Mouse (Mus musculus) midbrain, embryonic 12.5 days (tissue): ENCODE results near the gene Sash3. TPM values are rescaled to one million over a fixed set of nuclear protein-coding genes. Genes with fewer than 3 reads are reported as not detected.

Experiments used
- ATAC-seq: fragments of 200-750 bp; cut with Nextera tagmentation; 2 replicates; pipeline ENCODE4 v1.8.0; 2017; ENCODE audit warnings: low read depth, moderate TSS enrichment, moderate library complexity; ENCODE audit not compliant: low FRiP score
- H3K27ac ChIP-seq: fragments of 300-500 bp; sonication (generic); replicated peaks from 2 replicates; pipeline ENCODE4 v1.5.1; 2016; ENCODE audit warnings: mild to moderate bottlenecking
- H3K27me3 ChIP-seq: fragments of 300-500 bp; sonication (generic); 2 replicates; pipeline ENCODE4 v1.6.1; 2016; ENCODE audit warnings: mild to moderate bottlenecking
- H3K36me3 ChIP-seq: fragments of 300-500 bp; sonication (generic); 2 replicates; pipeline ENCODE4 v1.6.1; 2016
- H3K4me1 ChIP-seq: fragments of 300-500 bp; sonication (generic); 2 replicates; pipeline ENCODE4 v1.6.1; 2016
- H3K4me2 ChIP-seq: fragments of 300-500 bp; sonication (generic); replicated peaks from 2 replicates; pipeline ENCODE4 v1.6.1; 2016; ENCODE audit warnings: mild to moderate bottlenecking, moderate library complexity
- H3K4me3 ChIP-seq: fragments of 300-500 bp; sonication (generic); 2 replicates; pipeline ENCODE4 v1.5.1; 2016; ENCODE audit warnings: mild to moderate bottlenecking
- H3K9ac ChIP-seq: fragments of 300-500 bp; sonication (generic); replicated peaks from 2 replicates; pipeline ENCODE4 v1.6.1; 2016; ENCODE audit warnings: mild to moderate bottlenecking, moderate library complexity
- H3K9me3 ChIP-seq: fragments of 300-500 bp; sonication (generic); 2 replicates; pipeline ENCODE4 v1.6.1; 2016; ENCODE audit warnings: mild to moderate bottlenecking
- WGBS: fragments of 180-500 bp; shearing (Covaris S2); methylation state at CpG from one replicate; pipeline ENCODE4 v1.1.7; 2016; 5-methylcytosine and 5-hydroxymethylcytosine counted together
- polyA plus RNA-seq: library from polyadenylated mRNA; unstranded; fragments of >200 nt; fragmentation: Nextera tagmentation; extraction: Ambion mirVana; gene quantifications from 2 replicates; pipeline ENCODE4 v1.2.1, GENCODE M21; 2016

The Sash3 gene
- 1.1 and 1.4 TPM in 2 replicates for polyA plus RNA-seq

DNA sequence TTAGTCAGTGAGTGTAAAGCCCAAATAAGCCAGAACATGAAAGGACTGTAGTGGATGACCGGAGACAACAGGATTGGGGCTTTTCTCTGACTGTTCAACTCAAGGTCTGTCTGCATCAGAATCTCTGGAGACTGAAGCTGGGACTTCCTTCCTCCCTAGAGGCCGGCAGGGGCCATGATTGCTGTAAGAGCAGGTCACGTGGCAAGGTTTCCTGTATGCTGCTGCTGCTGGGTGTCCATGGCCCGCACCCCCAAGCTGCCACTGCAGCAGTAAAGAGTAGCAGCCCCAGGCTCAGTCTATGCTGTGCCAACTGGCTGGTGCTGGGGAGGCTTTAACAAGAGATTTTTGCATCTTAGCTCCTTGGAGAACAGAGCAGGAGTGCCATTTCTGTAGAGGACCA is at the start of gene Sash3:
TSS of gene Sash3 (plus strand) at position 175 of the 400 bp plus-strand sequence.
- H3K4me2 ChIP-seq: no peak within 1 kb of the TSS
- ATAC-seq: no peak

DNA sequence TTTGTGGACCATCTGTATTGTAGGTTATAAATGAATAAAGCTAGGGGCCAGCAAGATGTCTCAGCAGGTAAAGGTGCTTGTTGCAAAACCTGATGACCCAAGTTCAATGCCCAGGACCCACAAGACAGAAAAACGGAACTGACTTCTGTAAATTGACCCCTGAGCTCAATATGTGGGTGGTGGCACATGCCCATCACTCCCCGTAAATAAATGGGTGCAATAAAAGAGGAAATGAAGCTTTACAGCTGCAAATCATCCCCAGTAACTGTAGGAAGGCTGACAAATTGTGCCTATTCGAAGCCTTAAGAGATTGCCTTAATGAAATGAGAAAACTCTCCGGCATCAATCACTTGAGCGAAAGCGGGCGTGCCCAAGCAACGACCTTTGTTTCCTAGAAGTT is 49.7 kb upstream of the Sash3 start:
- no peak overlapping the region for H3K9ac ChIP-seq
- no peak overlapping the region for H3K27ac ChIP-seq
- H3K27me3 ChIP-seq: no peaks in the 10 kb centered on the region
- no peaks in the 10 kb centered on the region for H3K36me3 ChIP-seq
- no peak overlapping the region for H3K4me2 ChIP-seq
- no peak overlapping the region for H3K4me3 ChIP-seq
- no peaks in the 10 kb centered on the region for H3K4me1 ChIP-seq
- 83% methylated on average over 8 of the region's 8 CpGs for WGBS
- no peak for ATAC-seq
- H3K9me3 ChIP-seq: no peaks in the 10 kb centered on the region

More for the DNA sequence above, at the start of gene Sash3:
- Histone ChIP-seq H3K9ac (no peak within 1 kb of the TSS), H3K36me3 (no peaks in the 10 kb centered on the region), H3K4me1 (no peaks in the 10 kb centered on the region), H3K9me3 (no peaks in the 10 kb centered on the region), H3K27ac (no peak within 1 kb of the TSS), H3K27me3 (no peaks in the 10 kb centered on the region; the same call in 1 of the 2 replicates), H3K4me3 (no peak within 1 kb of the TSS)
- WGBS: 97% methylated on average over 4 of the region's 4 CpGs

DNA sequence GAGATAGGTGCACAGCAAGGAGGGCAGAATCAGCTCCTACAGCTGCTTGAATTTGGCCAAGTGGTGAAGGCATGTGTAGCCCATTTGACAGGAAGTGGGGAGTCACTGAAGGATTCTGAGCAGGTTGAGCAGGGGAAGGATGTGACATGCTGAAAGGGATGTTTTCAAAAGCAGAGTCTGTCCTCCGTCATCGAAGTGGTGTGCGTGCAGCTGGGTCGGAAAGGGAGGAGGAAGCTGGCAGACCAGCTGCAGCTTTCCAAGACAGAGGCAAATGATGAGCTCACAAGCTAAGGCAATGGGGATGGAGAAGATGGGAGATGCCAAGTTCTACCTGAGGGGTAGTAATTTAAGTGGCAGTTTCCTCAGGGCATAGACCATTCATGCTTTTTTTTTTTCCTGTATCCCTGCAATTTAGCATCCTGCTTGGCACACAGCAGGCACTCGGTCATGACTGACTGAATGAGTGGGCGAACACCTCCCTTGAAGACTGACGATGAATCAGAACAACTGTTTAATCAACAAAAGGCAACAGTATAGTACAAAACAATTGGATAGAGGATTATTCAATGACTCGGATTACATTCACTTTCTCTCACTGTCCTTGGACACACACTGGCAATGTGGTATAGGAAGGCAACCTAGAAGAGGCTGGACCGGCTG is 47.6 kb upstream of the Sash3 start:
- H3K27me3 ChIP-seq: no peaks in the 10 kb centered on the region
- ATAC-seq: no peak
- H3K36me3 ChIP-seq: no peaks in the 10 kb centered on the region
- H3K27ac ChIP-seq: no peak overlapping the region
- no peak overlapping the region for H3K9ac ChIP-seq
- no peak overlapping the region for H3K4me3 ChIP-seq
- 80% methylated on average over 9 of the region's 9 CpGs for WGBS
- no peak overlapping the region for H3K4me2 ChIP-seq
- H3K4me1 ChIP-seq: no peaks in the 10 kb centered on the region
- no peaks in the 10 kb centered on the region for H3K9me3 ChIP-seq

DNA sequence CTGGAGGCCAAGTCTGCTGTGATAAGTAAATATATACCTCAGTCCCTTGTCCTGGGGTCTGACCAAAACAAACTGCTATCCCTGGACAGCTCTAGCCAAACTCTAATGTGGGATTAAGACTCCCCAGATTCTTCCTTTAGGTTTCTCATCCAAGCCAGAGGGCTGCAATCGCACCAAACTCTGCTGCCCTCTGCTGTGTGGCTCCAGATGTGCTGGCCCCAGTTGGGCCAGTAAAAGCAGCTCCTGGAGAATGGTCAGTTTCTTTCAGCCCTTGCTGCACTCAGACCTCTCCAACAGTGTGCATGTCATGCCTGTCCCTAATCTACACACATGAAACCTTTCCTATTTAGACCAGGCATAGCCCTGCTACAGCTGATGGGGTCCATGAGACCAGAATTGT is 46.4 kb upstream of the Sash3 start:
- Histone ChIP-seq H3K4me2 (no peak overlapping the region), H3K4me3 (no peak overlapping the region), H3K27me3 (no peaks in the 10 kb centered on the region), H3K36me3 (no peaks in the 10 kb centered on the region), H3K4me1 (no peaks in the 10 kb centered on the region), H3K9ac (no peak overlapping the region), H3K27ac (no peak overlapping the region), H3K9me3 (no peaks in the 10 kb centered on the region)
- 15% methylated on average over 1 of the region's 1 CpGs for WGBS
- no peak for ATAC-seq

DNA sequence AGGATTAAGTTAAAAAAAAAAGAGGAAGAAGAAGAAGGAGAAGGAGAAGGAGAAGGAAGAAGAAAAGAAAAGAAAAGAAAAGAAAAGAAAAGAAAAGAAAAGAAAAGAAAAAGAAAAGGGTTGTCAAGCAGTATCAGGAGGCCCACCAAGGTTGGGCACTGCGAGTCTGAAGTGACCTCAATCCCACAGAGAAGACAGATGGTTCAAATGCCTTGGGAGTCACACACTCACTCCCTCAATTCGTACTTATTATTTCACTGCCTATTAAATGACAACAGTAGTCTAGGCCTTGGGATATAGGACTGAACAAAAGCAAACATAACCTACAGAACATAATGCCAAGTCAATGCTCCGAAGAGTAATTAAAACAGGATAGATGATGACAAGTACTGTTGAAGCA is 43.0 kb upstream of the Sash3 start:
- Histone ChIP-seq H3K9me3 (no peaks in the 10 kb centered on the region), H3K4me3 (no peak overlapping the region), H3K4me1 (no peaks in the 10 kb centered on the region), H3K36me3 (no peaks in the 10 kb centered on the region), H3K27ac (no peak overlapping the region), H3K9ac (no peak overlapping the region), H3K27me3 (no peaks in the 10 kb centered on the region), H3K4me2 (no peak overlapping the region)
- ATAC-seq: no peak
- 72% methylated on average over 3 of the region's 3 CpGs for WGBS

DNA sequence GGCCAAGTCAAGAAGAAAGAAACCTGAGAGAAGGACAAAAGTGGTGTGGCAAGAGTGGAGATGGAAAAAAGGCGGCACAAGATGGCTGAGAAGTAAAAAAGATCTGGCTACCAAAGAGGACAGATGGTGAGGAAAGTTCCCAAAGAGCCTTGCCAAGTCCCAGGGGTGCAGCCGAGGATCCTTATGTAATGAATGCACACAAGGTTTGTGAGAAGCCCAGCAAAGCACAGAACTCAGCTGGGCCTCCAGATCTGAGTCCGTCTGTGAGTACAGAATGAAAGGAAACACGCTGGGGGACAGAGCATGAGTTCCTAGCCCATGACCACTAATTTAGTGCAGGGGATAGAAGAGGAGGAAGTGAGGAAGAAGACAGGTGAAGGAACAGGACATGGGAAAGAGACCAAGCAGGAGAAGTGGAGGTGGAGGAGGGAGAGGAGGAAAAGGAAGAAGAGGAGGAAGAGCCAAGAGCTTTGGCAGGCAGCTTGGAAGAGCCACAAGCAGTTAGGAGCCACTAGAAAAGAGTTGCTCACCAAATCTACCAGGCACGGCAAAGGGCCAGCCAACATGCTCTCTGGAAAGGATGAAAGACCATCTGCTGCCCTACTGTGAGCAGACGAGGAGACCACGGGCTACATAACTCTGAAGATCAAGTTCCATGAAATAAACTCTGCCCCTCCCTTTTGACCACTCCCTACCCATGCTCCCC is 41.3 kb upstream of the Sash3 start:
- H3K4me1 ChIP-seq: no peaks in the 10 kb centered on the region
- H3K4me2 ChIP-seq: no peak overlapping the region
- H3K36me3 ChIP-seq: no peaks in the 10 kb centered on the region
- no peak overlapping the region for H3K27ac ChIP-seq
- H3K9me3 ChIP-seq: no peaks in the 10 kb centered on the region
- 79% methylated on average over 7 of the region's 7 CpGs for WGBS
- H3K9ac ChIP-seq: no peak overlapping the region
- no peaks in the 10 kb centered on the region for H3K27me3 ChIP-seq
- no peak overlapping the region for H3K4me3 ChIP-seq
- ATAC-seq: no peak

DNA sequence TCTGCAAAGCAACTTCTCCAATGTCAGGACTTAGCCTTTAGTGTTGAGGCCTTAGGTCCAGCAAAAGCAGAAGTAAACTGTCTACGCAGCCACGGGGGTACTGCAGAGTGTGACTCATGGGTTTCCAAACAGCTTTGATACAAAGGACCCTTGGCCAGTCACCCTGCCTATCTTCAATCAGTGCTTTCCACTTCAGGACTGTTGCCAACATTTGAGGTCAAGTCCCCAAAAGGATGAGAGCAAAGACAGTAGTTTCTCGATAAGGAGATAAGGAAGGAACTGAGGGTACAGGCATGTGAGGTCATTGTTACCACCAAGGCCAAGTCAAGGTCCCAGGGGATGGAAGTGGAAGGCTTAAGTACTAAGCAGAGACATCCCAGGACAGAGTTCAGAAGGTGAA is 40.0 kb upstream of the Sash3 start:
- Histone ChIP-seq H3K27me3 (no peaks in the 10 kb centered on the region), H3K4me1 (no peaks in the 10 kb centered on the region), H3K9me3 (no peaks in the 10 kb centered on the region), H3K9ac (no peak overlapping the region), H3K4me3 (no peak overlapping the region), H3K4me2 (no peak overlapping the region), H3K27ac (no peak overlapping the region), H3K36me3 (no peaks in the 10 kb centered on the region)
- WGBS: 95% methylated on average over 3 of the region's 3 CpGs
- no peak for ATAC-seq

DNA sequence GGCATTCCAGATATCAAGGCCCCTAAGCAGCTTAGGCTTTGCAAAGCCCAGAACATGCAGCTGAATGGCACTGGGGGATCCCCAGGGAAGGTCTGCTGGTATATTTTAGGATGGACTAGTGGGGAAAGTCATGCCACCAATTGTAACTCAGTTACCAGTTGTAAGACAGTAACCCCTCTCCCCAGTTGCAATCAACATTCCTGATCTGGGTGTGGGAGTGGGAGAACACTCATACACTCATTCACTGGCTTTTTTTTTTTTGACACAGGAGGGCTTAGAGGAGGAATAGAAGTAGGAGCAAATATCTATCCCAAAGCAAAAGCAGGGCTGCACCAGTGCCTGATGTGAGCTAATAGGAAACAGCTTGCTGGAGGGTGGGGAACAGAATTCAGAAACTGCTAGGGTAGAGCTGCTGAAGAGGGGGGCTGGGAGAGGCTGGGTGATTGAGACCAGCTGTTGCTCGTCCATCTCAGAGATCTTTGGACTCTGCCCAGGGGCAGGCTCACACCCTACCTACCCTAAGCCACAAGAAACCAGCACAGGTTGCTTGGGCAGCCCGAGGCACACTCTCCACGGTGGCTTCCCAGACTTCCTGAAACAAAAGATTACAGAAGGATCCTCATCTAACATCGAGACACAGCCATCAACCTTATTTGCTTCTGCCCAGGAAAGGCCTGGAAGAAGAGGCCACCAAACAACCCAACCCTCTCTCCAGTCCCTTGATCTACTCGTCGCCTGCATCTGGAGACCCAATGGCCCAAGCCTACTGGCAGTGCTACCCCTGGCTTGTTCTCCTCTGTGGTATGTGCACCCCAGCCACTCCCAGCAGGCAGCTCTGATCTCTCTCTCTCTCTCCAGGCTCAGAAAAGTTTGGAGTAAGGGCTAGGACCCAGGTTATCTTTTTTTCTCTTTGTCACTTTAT is 37.6 kb upstream of the Sash3 start, which contains the start of gene Xpnpep2:
TSS of gene Xpnpep2 (plus strand) at position 332 of the 922 bp plus-strand sequence.
- Histone ChIP-seq H3K4me1 (no peaks in the 10 kb centered on the region), H3K27me3 (no peaks in the 10 kb centered on the region), H3K36me3 (no peaks in the 10 kb centered on the region), H3K4me3 (no peak within 1 kb of the TSS), H3K4me2 (no peak within 1 kb of the TSS), H3K27ac (no peak within 1 kb of the TSS), H3K9ac (no peak within 1 kb of the TSS), H3K9me3 (no peaks in the 10 kb centered on the region)
- WGBS: 57% methylated on average over 6 of the region's 6 CpGs
- ATAC-seq: no peak

DNA sequence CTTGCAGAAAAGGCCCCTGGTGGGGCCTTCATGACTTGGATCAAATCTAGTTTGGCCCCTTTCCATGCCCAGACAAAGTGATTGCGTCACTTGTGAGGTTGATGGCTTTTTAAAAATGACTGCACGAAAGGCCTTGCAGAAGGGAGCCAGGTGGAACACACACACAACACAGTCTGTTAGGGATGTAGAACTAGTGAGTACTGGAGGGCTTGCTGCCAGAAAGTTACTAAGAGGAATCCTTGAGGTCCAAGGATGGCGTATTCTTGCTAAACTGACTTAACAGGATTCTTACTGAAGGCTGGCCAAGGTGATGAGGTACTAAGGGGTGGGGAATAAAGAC is 37.0 kb upstream of the Sash3 start:
- Histone ChIP-seq H3K4me3 (no peak overlapping the region), H3K9ac (no peak overlapping the region), H3K4me2 (no peak overlapping the region), H3K27me3 (no peaks in the 10 kb centered on the region), H3K9me3 (no peaks in the 10 kb centered on the region), H3K27ac (no peak overlapping the region), H3K4me1 (no peaks in the 10 kb centered on the region), H3K36me3 (no peaks in the 10 kb centered on the region)
- no peak for ATAC-seq
- WGBS: 86% methylated on average over 3 of the region's 3 CpGs

DNA sequence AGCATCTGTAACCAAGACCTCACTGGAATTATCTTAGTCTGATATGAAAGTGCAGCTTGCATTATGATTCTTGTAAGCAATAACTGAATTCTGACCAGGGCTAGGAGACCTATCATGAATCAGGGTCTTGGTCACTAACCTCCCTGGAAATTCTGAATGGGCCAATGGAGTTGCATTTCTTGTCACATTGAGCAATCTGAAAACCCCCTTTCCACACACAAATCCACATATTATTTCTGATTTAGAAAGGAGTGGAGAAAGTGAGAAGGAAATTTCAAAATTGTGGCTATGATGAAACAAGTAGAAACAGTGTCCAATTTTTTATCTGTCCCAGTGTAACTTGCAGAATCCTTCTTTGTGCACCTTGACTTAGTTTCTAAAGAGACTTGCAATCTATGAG is 26.9 kb upstream of the Sash3 start:
- Histone ChIP-seq H3K27me3 (no peaks in the 10 kb centered on the region; the same call in 1 of the 2 replicates), H3K27ac (no peak overlapping the region), H3K4me3 (no peak overlapping the region), H3K4me2 (no peak overlapping the region), H3K9me3 (no peaks in the 10 kb centered on the region), H3K4me1 (no peaks in the 10 kb centered on the region), H3K36me3 (no peaks in the 10 kb centered on the region), H3K9ac (no peak overlapping the region)
- ATAC-seq: no peak

DNA sequence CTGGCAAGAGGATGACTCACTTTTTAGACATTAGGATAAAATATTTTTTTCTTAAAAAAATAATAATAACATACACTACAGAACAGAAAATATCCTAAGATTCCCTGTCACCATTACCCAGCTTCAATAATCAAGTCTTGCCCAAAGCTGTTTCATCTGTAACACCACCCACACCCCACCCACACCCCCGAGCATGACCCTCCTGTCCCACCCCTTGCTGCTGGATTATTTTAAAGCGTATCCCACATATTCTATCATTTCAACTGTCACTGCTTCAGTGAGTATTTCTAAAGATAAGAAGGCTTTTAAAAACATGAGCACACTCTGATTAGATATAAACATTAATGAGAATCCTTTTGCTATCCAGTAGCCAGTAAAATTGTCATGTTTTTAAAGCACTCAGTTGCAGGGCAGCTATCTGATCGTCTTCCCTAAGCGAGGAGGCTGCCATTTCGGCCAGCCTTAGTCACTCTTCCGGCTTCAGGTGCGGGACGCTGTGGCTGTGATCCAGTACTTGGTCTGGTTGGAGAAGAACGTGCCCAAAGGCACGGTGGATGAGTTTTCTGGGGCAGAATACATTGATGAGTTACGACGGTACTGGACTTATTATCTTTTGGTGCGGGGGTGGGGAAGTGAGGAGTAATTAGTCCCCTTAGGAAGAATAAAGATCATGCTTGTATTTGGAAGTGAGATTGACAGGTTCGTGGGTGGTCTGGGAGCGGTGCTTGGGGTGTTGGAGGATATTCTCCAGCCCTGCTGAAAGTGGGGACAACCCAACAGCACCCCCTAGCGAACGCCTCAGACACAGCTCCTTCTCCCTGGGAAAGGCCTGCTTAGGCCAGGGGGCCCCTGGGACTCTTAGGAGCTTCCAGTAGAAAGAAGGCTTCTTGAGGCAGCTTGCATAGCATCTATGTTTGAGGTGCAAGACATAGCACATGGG is 21.8 kb upstream of the Sash3 start:
- Histone ChIP-seq H3K4me1 (no peaks in the 10 kb centered on the region), H3K9ac (no peak overlapping the region), H3K4me3 (no peak overlapping the region), H3K36me3 (no peaks in the 10 kb centered on the region), H3K27me3 (no peaks in the 10 kb centered on the region; the same call in 1 of the 2 replicates), H3K4me2 (peak overlapping the region; percentile 26), H3K27ac (no peak overlapping the region), H3K9me3 (no peaks in the 10 kb centered on the region)
- ATAC-seq: peak; percentile 47; the same call in 1 of the 2 replicates
- WGBS: 36% methylated on average over 17 of the region's 17 CpGs
